Mouse (Mus musculus): Measurements from ENCODE around the gene Bcas1.

GRCm38 (mm10) chr2:170476215-170476614, 48.6 kb upstream of the Bcas1 start:
- peak; percentile 30; the same call in 1 of the 2 replicates for TF ChIP-seq CTCF (IDR thresholded peaks at IDR 0.05; ENCODE audit: borderline replicate concordance, control insufficient read depth, extremely low read depth, insufficient read depth, low read length, poor library complexity)
- no peak for TF ChIP-seq POLR2A (IDR thresholded peaks at IDR 0.05; ENCODE audit: control insufficient read depth, extremely low read depth, insufficient read depth, low read length, poor library complexity)

Measured in thymus, adult 2 months (tissue).